In the genomic region with DNA sequence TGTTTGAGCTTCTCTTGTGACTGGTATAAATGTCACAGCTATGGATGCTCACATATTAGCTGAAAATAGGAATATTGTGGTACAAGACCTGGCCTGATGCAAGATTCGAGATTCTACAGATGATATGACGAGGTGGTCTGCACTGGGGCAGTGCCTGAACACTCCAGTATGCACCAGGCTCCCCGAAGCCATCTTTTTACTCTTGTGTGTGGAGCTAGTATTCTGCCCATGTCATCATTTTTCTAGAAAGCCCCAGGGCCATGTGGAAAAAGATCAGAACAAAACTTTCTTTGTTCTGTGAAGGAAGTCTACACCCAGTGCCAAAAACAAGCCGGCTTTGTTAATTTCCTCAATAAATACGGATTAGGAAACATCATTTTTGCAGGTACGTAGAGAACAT, we compare ENCODE assay signal across 27 mouse cellular contexts. TPM values are rescaled to one million over a fixed set of nuclear protein-coding genes. Genes with fewer than 3 reads are reported as not detected.
A peak's percentile ranks its signal among the peaks of the same experiment; 100 is the strongest.
DNase-seq lines count a peak whose midpoint lies in the region; ATAC-seq lines count a peak whose summit lies in the region.
"Had no signal": no experiment of that assay in that cellular context is flagged by ENCODE, and none has a peak within 500 bp of the region (broad histone marks: within the 10 kb centered on the region; RNA-seq: fewer than 3 reads in every experiment).

No protein-coding gene starts in this region.

- H3K4me2 ChIP-seq in embryonic facial prominence, embryonic 14.5 days (ENCODE audit: low read depth, low read length), result no peak overlapping the region
- H3K4me2 ChIP-seq in limb, embryonic 13.5 days (replicated peaks), result no peak overlapping the region
- H3K4me2 ChIP-seq in kidney, embryonic 16.5 days (replicated peaks; ENCODE audit: low read depth, low read length), result no peak overlapping the region
- H3K4me2 ChIP-seq: embryonic facial prominence, embryonic 15.5 days; heart, embryonic 13.5 days; hindbrain, embryonic 12.5 days; hindbrain, embryonic 15.5 days had no signal

- no peaks in the 10 kb centered on the region; the same call in 1 of the 2 replicates for H3K4me1 ChIP-seq in embryonic facial prominence, embryonic 14.5 days (ENCODE audit: control insufficient read depth, insufficient read depth, low read length)
- peaks cover 10% of the 10 kb centered on the region for H3K4me1 ChIP-seq in embryonic facial prominence, embryonic 10.5 days
- peaks cover 5% of the 10 kb centered on the region for H3K4me1 ChIP-seq in limb, embryonic 13.5 days
- H3K4me1 ChIP-seq in limb, embryonic 10.5 days, result 0 out of 2 replicates have a peak, but pooled peaks cover 3% of the 10 kb centered on the region
- H3K4me1 ChIP-seq in kidney, embryonic 16.5 days (ENCODE audit: insufficient read depth, low read length), result no peaks in the 10 kb centered on the region
- H3K4me1 ChIP-seq: embryonic facial prominence, embryonic 15.5 days; heart, embryonic 10.5 days; heart, embryonic 13.5 days; hindbrain, embryonic 12.5 days; hindbrain, embryonic 15.5 days had no signal

- no peaks in the 10 kb centered on the region for H3K36me3 ChIP-seq in embryonic facial prominence, embryonic 14.5 days (ENCODE audit: control insufficient read depth, insufficient read depth, low read length)
- H3K36me3 ChIP-seq in embryonic facial prominence, embryonic 10.5 days (replicated peaks), result no peaks in the 10 kb centered on the region
- H3K36me3 ChIP-seq in limb, embryonic 13.5 days, result no peaks in the 10 kb centered on the region
- H3K36me3 ChIP-seq in limb, embryonic 10.5 days, result no peaks in the 10 kb centered on the region
- H3K36me3 ChIP-seq in kidney, embryonic 16.5 days (ENCODE audit: insufficient read depth, low read length), result no peaks in the 10 kb centered on the region
- H3K36me3 ChIP-seq: embryonic facial prominence, embryonic 15.5 days; heart, embryonic 10.5 days; heart, embryonic 13.5 days; hindbrain, embryonic 12.5 days; hindbrain, embryonic 15.5 days had no signal

- no peak overlapping the region for H3K4me3 ChIP-seq in embryonic facial prominence, embryonic 14.5 days (ENCODE audit: low read depth, low read length)
- no peak overlapping the region for H3K4me3 ChIP-seq in embryonic facial prominence, embryonic 10.5 days
- no peak overlapping the region for H3K4me3 ChIP-seq in limb, embryonic 13.5 days
- H3K4me3 ChIP-seq in limb, embryonic 10.5 days, result no peak overlapping the region
- H3K4me3 ChIP-seq in kidney, embryonic 16.5 days (ENCODE audit: low read length), result no peak overlapping the region
- H3K4me3 ChIP-seq: embryonic facial prominence, embryonic 15.5 days; heart, adult 2 months; heart, embryonic 10.5 days; heart, embryonic 13.5 days; hindbrain, embryonic 12.5 days; hindbrain, embryonic 15.5 days had no signal

- no peaks in the 10 kb centered on the region for H3K27me3 ChIP-seq in embryonic facial prominence, embryonic 14.5 days (replicated peaks; ENCODE audit: control insufficient read depth, insufficient read depth, low read length)
- no peaks in the 10 kb centered on the region for H3K27me3 ChIP-seq in embryonic facial prominence, embryonic 10.5 days (replicated peaks; ENCODE audit: low read depth, poor library complexity, severe bottlenecking)
- H3K27me3 ChIP-seq in limb, embryonic 13.5 days, result no peaks in the 10 kb centered on the region
- no peaks in the 10 kb centered on the region for H3K27me3 ChIP-seq in limb, embryonic 10.5 days (ENCODE audit: low read depth, poor library complexity, severe bottlenecking)
- H3K27me3 ChIP-seq in kidney, embryonic 16.5 days (ENCODE audit: insufficient read depth, low read length), result no peaks in the 10 kb centered on the region
- H3K27me3 ChIP-seq: embryonic facial prominence, embryonic 15.5 days; heart, embryonic 13.5 days; hindbrain, embryonic 12.5 days; hindbrain, embryonic 15.5 days had no signal

- H3K9ac ChIP-seq in embryonic facial prominence, embryonic 14.5 days (ENCODE audit: low read depth, low read length), result no peak overlapping the region
- no peak overlapping the region for H3K9ac ChIP-seq in limb, embryonic 13.5 days
- no peak overlapping the region for H3K9ac ChIP-seq in kidney, embryonic 16.5 days (replicated peaks; ENCODE audit: low read length)
- H3K9ac ChIP-seq: embryonic facial prominence, embryonic 15.5 days; forebrain, postnatal 0 days; heart, embryonic 13.5 days; hindbrain, embryonic 12.5 days; hindbrain, embryonic 15.5 days had no signal

- no peaks in the 10 kb centered on the region for H3K9me3 ChIP-seq in embryonic facial prominence, embryonic 14.5 days (ENCODE audit: control insufficient read depth, low read length)
- H3K9me3 ChIP-seq in embryonic facial prominence, embryonic 10.5 days, result no peaks in the 10 kb centered on the region
- H3K9me3 ChIP-seq in limb, embryonic 13.5 days, result no peaks in the 10 kb centered on the region
- H3K9me3 ChIP-seq in limb, embryonic 10.5 days (replicated peaks), result no peaks in the 10 kb centered on the region
- H3K9me3 ChIP-seq in kidney, embryonic 16.5 days (ENCODE audit: low read length), result no peaks in the 10 kb centered on the region
- H3K9me3 ChIP-seq: embryonic facial prominence, embryonic 15.5 days; heart, embryonic 10.5 days; heart, embryonic 13.5 days; hindbrain, embryonic 12.5 days; hindbrain, embryonic 15.5 days had no signal

- peak; percentile 21 for DNase-seq in embryonic facial prominence, embryonic 14.5 days (ENCODE audit: low spot score)
- no peak for DNase-seq in embryonic facial prominence, embryonic 10.5 days (ENCODE audit: low spot score)
- no peak for DNase-seq in limb, embryonic 10.5 days (ENCODE audit: low spot score)
- DNase-seq in Muller cell, postnatal 12 days (ENCODE audit: inconsistent ontology term), result peak; percentile 45
- DNase-seq in layer of hippocampus, adult 9-10 months (ENCODE audit: low spot score), result no peak
- DNase-seq: adrenal gland, adult 8-10 months; adrenal gland, postnatal 25 days; B cell, adult 2 months; cerebellum, adult 18-20 months; cerebellum, adult 9-10 months; cerebellum, postnatal 14 days; forebrain, postnatal 0 days; gastrocnemius, postnatal 10 days; gastrocnemius, postnatal 36 days; heart, adult 2 months; heart, postnatal 14 days; heart, postnatal 4 days had no signal

- H3K27ac ChIP-seq in embryonic facial prominence, embryonic 14.5 days (replicated peaks; ENCODE audit: low read depth, low read length), result no peak overlapping the region
- H3K27ac ChIP-seq in embryonic facial prominence, embryonic 10.5 days (replicated peaks), result no peak overlapping the region
- no peak overlapping the region for H3K27ac ChIP-seq in limb, embryonic 13.5 days
- H3K27ac ChIP-seq in limb, embryonic 10.5 days, result no peak overlapping the region; the same call in 1 of the 2 replicates
- H3K27ac ChIP-seq in kidney, embryonic 16.5 days (ENCODE audit: low read length), result no peak overlapping the region
- H3K27ac ChIP-seq: embryonic facial prominence, embryonic 15.5 days; heart, adult 2 months; heart, embryonic 10.5 days; heart, embryonic 13.5 days; hindbrain, embryonic 12.5 days; hindbrain, embryonic 15.5 days had no signal

- WGBS in embryonic facial prominence, embryonic 14.5 days, result 49% methylated on average over 6 of the region's 6 CpGs
- WGBS in embryonic facial prominence, embryonic 10.5 days, result 65% methylated on average over 6 of the region's 6 CpGs
- WGBS in limb, embryonic 13.5 days, result 60% methylated on average over 6 of the region's 6 CpGs
- 91% methylated on average over 6 of the region's 6 CpGs for WGBS in limb, embryonic 10.5 days
- WGBS in kidney, embryonic 16.5 days, result 74% methylated on average over 6 of the region's 6 CpGs

- ATAC-seq in embryonic facial prominence, embryonic 14.5 days (ENCODE audit: low read depth), result peak; percentile 47; the same call in 1 of the 2 replicates
- ATAC-seq in limb, embryonic 13.5 days (ENCODE audit: low FRiP score, low read depth), result peak; percentile 51; the same call in 1 of the 2 replicates
- no peak for ATAC-seq in kidney, embryonic 16.5 days (ENCODE audit: low FRiP score, low TSS enrichment)
- ATAC-seq: activated CD4-positive, CD25-positive, alpha-beta regulatory T cell, adult 4 months; forebrain, embryonic 14.5 days; forebrain, postnatal 0 days; intestine, postnatal 0 days had no signal

RNA-seq across cellular contexts. Expression of a gene that starts 39.7 kb away (rescaled TPM):
- polyA plus RNA-seq in embryonic facial prominence, embryonic 14.5 days (2014; fragmentation: Nextera tagmentation; extraction: Ambion mirVana), result 42.5 and 51.2 TPM in 2 replicates
- polyA plus RNA-seq in embryonic facial prominence, embryonic 10.5 days (2016; fragmentation: Nextera tagmentation; extraction: Ambion mirVana), result 41.4 and 42.9 TPM in 2 replicates
- 58.4 and 59.6 TPM in 2 replicates for polyA plus RNA-seq in limb, embryonic 13.5 days (2015; fragmentation: Nextera tagmentation; extraction: Ambion mirVana)
- 46.2 and 51.9 TPM in 2 replicates for polyA plus RNA-seq in limb, embryonic 10.5 days (2016; fragmentation: Nextera tagmentation; extraction: Ambion mirVana)
- 62.7 and 68.5 TPM in 2 replicates for polyA plus RNA-seq in kidney, embryonic 16.5 days (2015; fragmentation: Nextera tagmentation; extraction: Ambion mirVana)
- polyA plus RNA-seq: activated CD4-positive, CD25-positive, alpha-beta regulatory T cell, adult 4 months had no signal

Comparison
In these comparisons a context has a peak if more than half of its experiments do, and no peak if none do; other contexts are left out.
1. DNase-seq: peak in embryonic facial prominence, embryonic 14.5 days (single experiment) and Muller cell, postnatal 12 days (single experiment); none in embryonic facial prominence, embryonic 10.5 days (single experiment), limb, embryonic 10.5 days (single experiment) and layer of hippocampus, adult 9-10 months (single experiment).